Mouse (Mus musculus) cerebellum, adult 9-10 months (tissue): Measurements from ENCODE around the gene Fcrl1.
"Not testable (repeated sequence)": the region's sequence is repeated elsewhere in the genome, so short reads cannot be mapped to it uniquely, and the experiment has no call there.

Source experiments
- DNase-seq: peaks from one replicate; pipeline ENCODE4 v3.0.0; 2022

The Fcrl1 gene

GRCm38 (mm10) chr3:87376195-87377165, at the start of gene Fcrl1:
Gene Fcrl1 (plus strand): TSS chr3:87376387.
- DNase-seq: no peak

GRCm38 (mm10) chr3:87337899-87338298, 38.3 kb upstream of the Fcrl1 start:
- DNase-seq: no peak

GRCm38 (mm10) chr3:87350992-87351391, 25.2 kb upstream of the Fcrl1 start:
- DNase-seq: not testable (repeated sequence)

GRCm38 (mm10) chr3:87357581-87357980, 18.6 kb upstream of the Fcrl1 start, which contains the start of gene Cd5l:
Gene Cd5l (plus strand): TSS chr3:87357881.
- DNase-seq: no peak

- DNase-seq: no peak
Observed at GRCm38 (mm10) chr3:87359215-87359614, 17.0 kb upstream of the Fcrl1 start.

- DNase-seq: no peak
Observed at GRCm38 (mm10) chr3:87360466-87360865, 15.7 kb upstream of the Fcrl1 start.

- DNase-seq: no peak
Observed at GRCm38 (mm10) chr3:87365691-87366090, 10.5 kb upstream of the Fcrl1 start.

GRCm38 (mm10) chr3:87367511-87367910, 8.7 kb upstream of the Fcrl1 start:
- DNase-seq: no peak

GRCm38 (mm10) chr3:87369181-87369580, 7.0 kb upstream of the Fcrl1 start:
- no peak for DNase-seq

- no peak for DNase-seq
Observed at GRCm38 (mm10) chr3:87377228-87377627, 1.0 kb downstream of the Fcrl1 start.

GRCm38 (mm10) chr3:87377719-87378118, 1.5 kb downstream of the Fcrl1 start:
- no peak for DNase-seq

- not testable (repeated sequence) for DNase-seq
Observed at GRCm38 (mm10) chr3:87379641-87380315, 3.6 kb downstream of the Fcrl1 start.

- no peak for DNase-seq
Observed at GRCm38 (mm10) chr3:87381806-87382712, 5.9 kb downstream of the Fcrl1 start.

- DNase-seq: no peak
Observed at GRCm38 (mm10) chr3:87383308-87383707, 7.1 kb downstream of the Fcrl1 start.

GRCm38 (mm10) chr3:87385105-87385504, 8.9 kb downstream of the Fcrl1 start:
- DNase-seq: no peak

GRCm38 (mm10) chr3:87390935-87391334, 14.7 kb downstream of the Fcrl1 start:
- DNase-seq: no peak

GRCm38 (mm10) chr3:87398809-87399208, 22.6 kb downstream of the Fcrl1 start:
- no peak for DNase-seq

GRCm38 (mm10) chr3:87399906-87400305, 23.7 kb downstream of the Fcrl1 start:
- DNase-seq: no peak

- no peak for DNase-seq
Observed at GRCm38 (mm10) chr3:87401321-87401720, 25.1 kb downstream of the Fcrl1 start.

GRCm38 (mm10) chr3:87408171-87408570, 32.0 kb downstream of the Fcrl1 start:
- no peak for DNase-seq

- DNase-seq: no peak
Observed at GRCm38 (mm10) chr3:87409196-87409935, 33.2 kb downstream of the Fcrl1 start.

- DNase-seq: no peak
Observed at GRCm38 (mm10) chr3:87410605-87411004, 34.4 kb downstream of the Fcrl1 start.
